Mouse (Mus musculus): ENCODE measurements at regions not wholly inside any gene's neighbourhood (a gene's known extent, or its start where the extent isn't known, plus 50 kb on each side); places are given as distances from the start of the nearest gene placed in this dataset.

- Histone ChIP-seq H3K9me3 (replicated peaks; ENCODE audit: control insufficient read depth, low read length) (no peaks in the 10 kb centered on the region), H3K36me3 (replicated peaks; ENCODE audit: control insufficient read depth, insufficient read depth, low read length) (no peaks in the 10 kb centered on the region), H3K4me1 (ENCODE audit: control insufficient read depth, insufficient read depth) (no peaks in the 10 kb centered on the region), H3K27ac (ENCODE audit: low read depth) (no peak overlapping the region), H3K4me3 (ENCODE audit: low read depth, low read length) (no peak overlapping the region), H3K27me3 (ENCODE audit: control insufficient read depth, insufficient read depth, low read length) (no peaks in the 10 kb centered on the region), H3K4me2 (ENCODE audit: low read depth, low read length) (no peak overlapping the region), H3K9ac (replicated peaks; ENCODE audit: low read depth, low read length) (no peak overlapping the region)
- no peak for ATAC-seq (ENCODE audit: insufficient read depth, low read depth)
- DNase-seq (ENCODE audit: low spot score) = no peak
- TF ChIP-seq EP300 (IDR thresholded peaks at IDR 0.05; ENCODE audit: low read depth) = no peak
- TF ChIP-seq CTCF (IDR thresholded peaks at IDR 0.05; ENCODE audit: low read depth) = no peak
- WGBS = 34% methylated on average over 3 of the region's 3 CpGs
These were observed 988.5 kb upstream of the Tenm2 start for GRCm38 (mm10) chr11:38224300-38224699.

- no peaks in the 10 kb centered on the region for H3K4me1 ChIP-seq (ENCODE audit: control insufficient read depth, insufficient read depth)
- no peak for TF ChIP-seq CTCF (IDR thresholded peaks at IDR 0.05; ENCODE audit: low read depth)
- TF ChIP-seq EP300 (IDR thresholded peaks at IDR 0.05; ENCODE audit: low read depth) = no peak
- no peaks in the 10 kb centered on the region for H3K27me3 ChIP-seq (ENCODE audit: control insufficient read depth, insufficient read depth, low read length)
- no peak overlapping the region for H3K4me2 ChIP-seq (ENCODE audit: low read depth, low read length)
- no peaks in the 10 kb centered on the region for H3K9me3 ChIP-seq (replicated peaks; ENCODE audit: control insufficient read depth, low read length)
- WGBS = 52% methylated on average over 2 of the region's 2 CpGs
- no peak overlapping the region for H3K9ac ChIP-seq (replicated peaks; ENCODE audit: low read depth, low read length)
- ATAC-seq (ENCODE audit: insufficient read depth, low read depth) (no peak), DNase-seq (ENCODE audit: low spot score) (no peak)
- no peak overlapping the region for H3K4me3 ChIP-seq (ENCODE audit: low read depth, low read length)
- no peaks in the 10 kb centered on the region for H3K36me3 ChIP-seq (replicated peaks; ENCODE audit: control insufficient read depth, insufficient read depth, low read length)
- H3K27ac ChIP-seq (ENCODE audit: low read depth) = no peak overlapping the region
These were observed 967.6 kb upstream of the Tenm2 start for GRCm38 (mm10) chr11:38203347-38203746.

- WGBS = 57% methylated on average over 3 of the region's 3 CpGs
- Histone ChIP-seq H3K27me3 (ENCODE audit: control insufficient read depth, insufficient read depth, low read length) (no peaks in the 10 kb centered on the region), H3K9me3 (replicated peaks; ENCODE audit: control insufficient read depth, low read length) (no peaks in the 10 kb centered on the region), H3K27ac (ENCODE audit: low read depth) (no peak overlapping the region), H3K9ac (replicated peaks; ENCODE audit: low read depth, low read length) (no peak overlapping the region), H3K4me2 (ENCODE audit: low read depth, low read length) (no peak overlapping the region), H3K4me1 (ENCODE audit: control insufficient read depth, insufficient read depth) (no peaks in the 10 kb centered on the region), H3K36me3 (replicated peaks; ENCODE audit: control insufficient read depth, insufficient read depth, low read length) (no peaks in the 10 kb centered on the region), H3K4me3 (ENCODE audit: low read depth, low read length) (no peak overlapping the region)
- TF ChIP-seq CTCF (IDR thresholded peaks at IDR 0.05; ENCODE audit: low read depth) (no peak), EP300 (IDR thresholded peaks at IDR 0.05; ENCODE audit: low read depth) (no peak)
- ATAC-seq (ENCODE audit: insufficient read depth, low read depth) (no peak), DNase-seq (ENCODE audit: low spot score) (no peak)
These were observed 965.5 kb upstream of the Tenm2 start for GRCm38 (mm10) chr11:38201136-38201741.

GRCm38 (mm10) chr11:38193719-38194118 lies 958.0 kb upstream of the Tenm2 start:
- Histone ChIP-seq H3K27me3 (ENCODE audit: control insufficient read depth, insufficient read depth, low read length) (no peaks in the 10 kb centered on the region), H3K4me3 (ENCODE audit: low read depth, low read length) (no peak overlapping the region), H3K4me1 (ENCODE audit: control insufficient read depth, insufficient read depth) (no peaks in the 10 kb centered on the region), H3K4me2 (ENCODE audit: low read depth, low read length) (no peak overlapping the region), H3K9me3 (replicated peaks; ENCODE audit: control insufficient read depth, low read length) (no peaks in the 10 kb centered on the region), H3K27ac (ENCODE audit: low read depth) (no peak overlapping the region), H3K9ac (replicated peaks; ENCODE audit: low read depth, low read length) (no peak overlapping the region), H3K36me3 (replicated peaks; ENCODE audit: control insufficient read depth, insufficient read depth, low read length) (no peaks in the 10 kb centered on the region)
- ATAC-seq (ENCODE audit: insufficient read depth, low read depth) = no peak
- WGBS = 65% methylated on average over 5 of the region's 5 CpGs
- TF ChIP-seq CTCF (IDR thresholded peaks at IDR 0.05; ENCODE audit: low read depth) = no peak
- TF ChIP-seq EP300 (IDR thresholded peaks at IDR 0.05; ENCODE audit: low read depth) = no peak
- no peak for DNase-seq (ENCODE audit: low spot score)

GRCm38 (mm10) chr11:38191895-38192547 lies 956.3 kb upstream of the Tenm2 start:
- Histone ChIP-seq H3K27me3 (ENCODE audit: control insufficient read depth, insufficient read depth, low read length) (no peaks in the 10 kb centered on the region), H3K27ac (ENCODE audit: low read depth) (no peak overlapping the region), H3K9ac (replicated peaks; ENCODE audit: low read depth, low read length) (no peak overlapping the region), H3K4me1 (ENCODE audit: control insufficient read depth, insufficient read depth) (no peaks in the 10 kb centered on the region), H3K9me3 (replicated peaks; ENCODE audit: control insufficient read depth, low read length) (no peaks in the 10 kb centered on the region), H3K4me2 (ENCODE audit: low read depth, low read length) (no peak overlapping the region), H3K36me3 (replicated peaks; ENCODE audit: control insufficient read depth, insufficient read depth, low read length) (no peaks in the 10 kb centered on the region), H3K4me3 (ENCODE audit: low read depth, low read length) (no peak overlapping the region)
- DNase-seq (ENCODE audit: low spot score) = no peak
- TF ChIP-seq CTCF (IDR thresholded peaks at IDR 0.05; ENCODE audit: low read depth) = no peak
- TF ChIP-seq EP300 (IDR thresholded peaks at IDR 0.05; ENCODE audit: low read depth) = no peak
- ATAC-seq (ENCODE audit: insufficient read depth, low read depth) = no peak
- WGBS = 59% methylated on average over 2 of the region's 2 CpGs

GRCm38 (mm10) chr11:38191437-38191836 lies 955.7 kb upstream of the Tenm2 start:
- DNase-seq (ENCODE audit: low spot score) (no peak), ATAC-seq (ENCODE audit: insufficient read depth, low read depth) (no peak)
- H3K27ac ChIP-seq (ENCODE audit: low read depth) = no peak overlapping the region
- TF ChIP-seq EP300 (IDR thresholded peaks at IDR 0.05; ENCODE audit: low read depth) (no peak), CTCF (IDR thresholded peaks at IDR 0.05; ENCODE audit: low read depth) (no peak)
- H3K4me3 ChIP-seq (ENCODE audit: low read depth, low read length) = no peak overlapping the region
- H3K36me3 ChIP-seq (replicated peaks; ENCODE audit: control insufficient read depth, insufficient read depth, low read length) = no peaks in the 10 kb centered on the region
- H3K4me2 ChIP-seq (ENCODE audit: low read depth, low read length) = no peak overlapping the region
- H3K9me3 ChIP-seq (replicated peaks; ENCODE audit: control insufficient read depth, low read length) = no peaks in the 10 kb centered on the region
- H3K4me1 ChIP-seq (ENCODE audit: control insufficient read depth, insufficient read depth) = no peaks in the 10 kb centered on the region
- WGBS = 46% methylated on average over 3 of the region's 3 CpGs
- H3K27me3 ChIP-seq (ENCODE audit: control insufficient read depth, insufficient read depth, low read length) = no peaks in the 10 kb centered on the region
- H3K9ac ChIP-seq (replicated peaks; ENCODE audit: low read depth, low read length) = no peak overlapping the region
